Mouse (Mus musculus): ENCODE measurements around the gene Cdkl2. TPM values are rescaled to one million over a fixed set of nuclear protein-coding genes. Genes with fewer than 3 reads are reported as not detected.

The Cdkl2 gene
- polyA plus RNA-seq (2015; fragmentation: Nextera tagmentation; extraction: Ambion mirVana) = 2.1 and 2.7 TPM in 2 replicates

DNA sequence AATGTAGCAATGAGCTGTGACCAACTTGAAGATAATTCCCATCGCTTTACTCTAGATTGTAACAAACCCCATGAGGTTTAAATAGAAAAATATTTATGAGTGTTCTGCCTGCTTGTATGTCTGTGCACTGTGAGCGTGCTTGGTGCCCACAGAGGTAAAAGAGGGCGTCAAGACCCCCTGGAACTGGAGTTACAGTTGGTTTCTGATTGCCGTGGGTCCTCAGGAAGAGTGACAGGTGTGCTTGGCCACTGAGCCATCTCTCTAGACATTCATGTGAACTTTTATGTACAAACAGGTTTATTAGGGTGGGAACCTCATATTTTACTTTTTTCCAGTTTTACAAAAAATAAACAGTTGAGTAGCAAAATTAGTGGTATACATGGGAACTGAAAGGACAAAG, at the start of gene Cdkl2:
Gene Cdkl2 (minus strand): TSS at position 101 of the 400 bp plus-strand sequence.
- peak within 1 kb of the TSS; percentile 51 for H3K9ac ChIP-seq
- H3K36me3 ChIP-seq = no peaks in the 10 kb centered on the region
- no peaks in the 10 kb centered on the region for H3K9me3 ChIP-seq
- peak within 1 kb of the TSS; percentile 88 for H3K4me2 ChIP-seq
- peak within 1 kb of the TSS; percentile 76 for H3K4me3 ChIP-seq
- peak within 1 kb of the TSS; percentile 77 for H3K27ac ChIP-seq
- ATAC-seq (ENCODE audit: borderline replicate concordance, extremely low read depth, low FRiP score, low TSS enrichment) = no peak
- WGBS = 66% methylated on average over 4 of the region's 4 CpGs
- peaks cover 4% of the 10 kb centered on the region for H3K27me3 ChIP-seq
- H3K4me1 ChIP-seq = peaks cover 3% of the 10 kb centered on the region; the same call in 1 of the 2 replicates

DNA sequence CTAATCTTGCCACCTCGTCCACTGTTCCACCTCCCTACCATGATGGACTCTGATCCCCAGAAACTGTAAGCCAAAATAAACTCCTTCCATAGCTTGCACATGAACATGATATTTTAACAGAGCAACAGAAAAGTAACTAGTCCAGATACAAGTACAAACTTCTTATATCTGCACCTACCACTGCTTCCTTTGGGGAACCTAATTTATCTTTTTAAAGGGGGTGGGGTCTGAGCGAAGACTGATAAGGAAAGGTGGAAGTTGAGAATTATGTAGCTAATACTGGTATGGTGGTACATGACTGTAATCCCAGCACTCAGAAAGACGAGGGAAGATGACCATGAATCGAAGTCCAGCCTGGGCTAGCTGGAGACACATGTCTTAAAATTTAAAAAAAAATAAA, 43.8 kb upstream of the Cdkl2 start:
- Histone ChIP-seq H3K27me3 (no peaks in the 10 kb centered on the region), H3K36me3 (no peaks in the 10 kb centered on the region), H3K4me3 (no peak overlapping the region), H3K9ac (no peak overlapping the region), H3K27ac (no peak overlapping the region), H3K9me3 (no peaks in the 10 kb centered on the region), H3K4me1 (no peaks in the 10 kb centered on the region), H3K4me2 (no peak overlapping the region)
- 91% methylated on average over 4 of the region's 4 CpGs for WGBS
- ATAC-seq (ENCODE audit: borderline replicate concordance, extremely low read depth, low FRiP score, low TSS enrichment) = no peak

DNA sequence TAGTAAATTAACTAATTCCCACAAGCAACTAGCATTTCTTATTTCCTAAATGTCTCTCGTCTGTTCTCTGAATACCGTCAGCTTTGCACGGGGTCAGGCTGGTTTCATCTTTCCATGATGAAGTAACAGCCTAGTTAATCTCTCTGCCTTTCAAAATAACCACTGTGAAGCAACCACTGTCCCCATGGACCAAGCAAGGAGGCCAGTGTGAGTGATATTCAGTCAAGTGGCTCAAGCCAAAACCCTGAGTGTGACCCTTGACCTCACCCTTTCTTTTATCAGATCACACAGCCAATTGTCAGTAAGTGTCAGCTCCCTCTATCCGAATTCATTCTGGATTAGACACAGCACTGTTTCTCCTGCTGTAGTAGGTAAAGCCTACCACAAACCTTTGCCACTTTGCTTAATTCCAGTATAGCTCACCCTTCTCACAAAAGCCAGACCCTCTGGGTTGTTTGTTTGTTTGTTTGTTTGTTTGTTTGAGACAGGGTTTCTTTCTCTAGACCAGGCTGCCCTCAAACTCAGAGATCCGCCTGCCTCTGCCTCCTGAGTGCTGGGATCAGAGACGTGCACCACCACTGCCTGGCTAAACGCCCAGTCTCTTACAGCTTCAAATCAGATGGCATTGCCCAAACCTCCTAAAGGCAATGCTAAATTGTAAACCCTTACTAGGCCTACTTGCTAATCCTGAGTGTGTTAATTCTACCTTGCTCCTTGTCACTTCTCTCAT, 42.3 kb upstream of the Cdkl2 start:
- Histone ChIP-seq H3K36me3 (no peaks in the 10 kb centered on the region), H3K4me3 (no peak overlapping the region), H3K27ac (no peak overlapping the region), H3K9ac (no peak overlapping the region), H3K4me2 (no peak overlapping the region), H3K27me3 (no peaks in the 10 kb centered on the region), H3K9me3 (no peaks in the 10 kb centered on the region), H3K4me1 (peaks cover 14% of the 10 kb centered on the region)
- WGBS = 74% methylated on average over 7 of the region's 7 CpGs
- no peak for ATAC-seq (ENCODE audit: borderline replicate concordance, extremely low read depth, low FRiP score, low TSS enrichment)

DNA sequence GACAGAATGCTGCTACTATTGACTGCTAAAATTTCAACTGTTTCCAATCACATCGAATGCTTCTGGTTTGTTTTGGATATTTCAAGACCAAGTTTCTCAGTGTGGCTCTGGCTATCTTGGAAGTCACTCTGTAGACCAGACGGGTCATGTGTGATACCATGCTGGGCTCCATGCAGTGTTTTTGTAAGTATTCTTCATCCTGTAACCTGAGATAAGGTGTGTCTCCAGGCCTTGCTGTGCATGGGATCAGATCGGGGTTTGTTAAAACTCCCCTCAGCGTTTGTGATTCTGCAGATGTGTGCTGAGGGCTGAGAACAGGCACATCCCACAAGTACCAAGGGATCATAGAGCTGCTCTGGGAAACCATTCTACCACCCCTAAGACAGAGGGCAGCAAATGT, 41.6 kb upstream of the Cdkl2 start:
- Histone ChIP-seq H3K9ac (no peak overlapping the region), H3K4me2 (no peak overlapping the region), H3K4me1 (peaks cover 19% of the 10 kb centered on the region), H3K4me3 (no peak overlapping the region), H3K9me3 (no peaks in the 10 kb centered on the region), H3K27me3 (no peaks in the 10 kb centered on the region), H3K27ac (no peak overlapping the region), H3K36me3 (no peaks in the 10 kb centered on the region)
- 57% methylated on average over 4 of the region's 4 CpGs for WGBS
- no peak for ATAC-seq (ENCODE audit: borderline replicate concordance, extremely low read depth, low FRiP score, low TSS enrichment)

DNA sequence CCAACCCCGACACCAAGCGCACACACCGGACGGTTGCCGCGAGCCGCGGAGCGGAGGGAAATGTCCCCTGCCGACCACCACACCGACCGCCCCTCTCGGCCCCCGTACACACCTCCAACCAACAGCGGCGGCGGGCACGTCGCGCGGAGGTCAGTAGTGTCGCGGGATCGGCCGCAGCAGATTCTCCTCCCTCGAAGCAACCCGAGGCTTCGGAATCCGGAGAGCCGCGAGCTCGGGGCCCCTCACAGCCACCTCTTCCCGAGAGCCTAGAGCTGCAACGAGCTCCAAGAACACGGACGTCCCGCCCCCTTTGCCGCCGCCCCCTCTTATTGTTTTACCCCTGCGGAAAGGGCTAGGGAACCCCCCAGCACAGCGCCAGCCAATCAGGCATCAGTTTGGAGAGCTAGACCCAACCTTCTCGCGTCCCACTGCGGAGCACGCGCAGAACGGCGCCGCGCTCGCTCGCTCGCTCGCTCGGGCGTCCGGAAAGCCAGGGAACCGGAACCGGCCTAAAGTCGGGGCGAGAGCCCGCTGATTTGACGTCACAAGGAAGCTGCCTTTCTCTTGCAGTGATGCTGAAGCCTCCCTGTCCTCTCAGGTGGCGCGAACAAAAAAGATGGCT, 39.8 kb upstream of the Cdkl2 start, which contains the start of gene G3bp2:
Gene G3bp2 (minus strand): TSS at position 303 of the 622 bp plus-strand sequence.
- H3K4me2 ChIP-seq = peak within 1 kb of the TSS; percentile 53
- H3K36me3 ChIP-seq = no peaks in the 10 kb centered on the region
- peak within 1 kb of the TSS; percentile 84 for H3K4me3 ChIP-seq
- H3K4me1 ChIP-seq = peaks cover 28% of the 10 kb centered on the region
- no peaks in the 10 kb centered on the region for H3K9me3 ChIP-seq
- peak within 1 kb of the TSS; percentile 93 for H3K9ac ChIP-seq
- peak within 1 kb of the TSS; percentile 98 for H3K27ac ChIP-seq
- WGBS = under 1% methylated on average over 65 of the region's 65 CpGs
- no peaks in the 10 kb centered on the region for H3K27me3 ChIP-seq
- ATAC-seq (ENCODE audit: borderline replicate concordance, extremely low read depth, low FRiP score, low TSS enrichment) = peak; percentile 98

DNA sequence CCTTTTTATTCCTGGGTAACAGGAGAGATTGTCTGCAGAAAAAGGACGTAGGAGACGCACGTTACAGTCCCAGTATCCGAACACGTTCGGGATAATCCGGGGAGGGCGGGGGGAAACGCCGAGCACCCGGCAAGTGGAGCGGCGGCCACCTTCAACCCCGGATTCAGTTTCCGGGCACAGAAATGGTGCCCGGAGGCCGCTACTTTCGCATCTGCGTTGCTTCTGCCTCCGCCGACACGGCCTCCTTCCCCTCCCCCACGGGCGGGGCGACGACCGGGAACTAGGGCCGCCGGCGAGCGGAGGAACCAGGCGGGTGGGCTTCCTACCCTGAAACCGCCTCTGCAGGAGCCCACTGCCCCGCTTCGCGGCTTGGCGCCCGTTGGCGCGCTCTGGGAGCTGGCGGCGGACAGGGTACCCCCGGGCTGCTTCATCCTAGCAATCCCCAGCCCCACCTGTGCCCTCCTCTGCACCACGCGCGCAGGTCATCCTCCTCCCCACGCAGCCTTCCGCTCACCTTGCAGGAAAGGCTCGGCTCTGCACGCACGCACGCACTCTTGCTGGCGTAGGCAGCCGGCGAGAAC, 39.2 kb upstream of the Cdkl2 start:
- H3K4me1 ChIP-seq = peaks cover 28% of the 10 kb centered on the region
- peak overlapping the region; percentile 53 for H3K4me2 ChIP-seq
- WGBS = under 1% methylated on average over 54 of the region's 55 CpGs
- peak overlapping the region; percentile 93 for H3K9ac ChIP-seq
- no peaks in the 10 kb centered on the region for H3K36me3 ChIP-seq
- peak; percentile 66 for ATAC-seq (ENCODE audit: borderline replicate concordance, extremely low read depth, low FRiP score, low TSS enrichment)
- peak overlapping the region; percentile 98 for H3K27ac ChIP-seq
- peak overlapping the region; percentile 84 for H3K4me3 ChIP-seq
- no peaks in the 10 kb centered on the region for H3K9me3 ChIP-seq
- no peaks in the 10 kb centered on the region for H3K27me3 ChIP-seq

DNA sequence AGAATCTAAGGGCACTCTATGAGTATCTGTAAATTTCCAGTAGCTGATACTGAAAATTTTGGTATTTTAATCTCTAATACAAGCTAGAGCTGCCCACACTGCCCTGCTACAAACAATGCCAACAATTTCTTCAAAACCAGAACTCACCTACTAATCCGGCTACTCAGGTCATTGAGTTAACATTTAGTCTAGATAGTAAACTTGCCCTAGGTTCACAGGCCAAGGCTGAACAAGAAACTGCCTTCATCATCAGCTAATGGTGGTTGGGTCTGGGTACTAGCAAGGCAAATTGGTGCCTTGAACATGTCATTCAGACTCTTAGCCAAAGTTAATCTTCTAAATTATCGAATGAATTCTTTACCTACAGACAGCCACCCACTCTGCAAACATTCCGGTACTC, 37.6 kb upstream of the Cdkl2 start:
- H3K4me1 ChIP-seq = peaks cover 28% of the 10 kb centered on the region
- peak overlapping the region; percentile 84 for H3K4me3 ChIP-seq
- H3K9ac ChIP-seq = no peak overlapping the region
- H3K27ac ChIP-seq = no peak overlapping the region
- peak overlapping the region; percentile 53 for H3K4me2 ChIP-seq
- H3K36me3 ChIP-seq = no peaks in the 10 kb centered on the region
- 52% methylated on average over 3 of the region's 3 CpGs for whole genome bisulfite sequencing
- ATAC-seq (ENCODE audit: borderline replicate concordance, extremely low read depth, low FRiP score, low TSS enrichment) = no peak
- H3K9me3 ChIP-seq = no peaks in the 10 kb centered on the region
- H3K27me3 ChIP-seq = no peaks in the 10 kb centered on the region

DNA sequence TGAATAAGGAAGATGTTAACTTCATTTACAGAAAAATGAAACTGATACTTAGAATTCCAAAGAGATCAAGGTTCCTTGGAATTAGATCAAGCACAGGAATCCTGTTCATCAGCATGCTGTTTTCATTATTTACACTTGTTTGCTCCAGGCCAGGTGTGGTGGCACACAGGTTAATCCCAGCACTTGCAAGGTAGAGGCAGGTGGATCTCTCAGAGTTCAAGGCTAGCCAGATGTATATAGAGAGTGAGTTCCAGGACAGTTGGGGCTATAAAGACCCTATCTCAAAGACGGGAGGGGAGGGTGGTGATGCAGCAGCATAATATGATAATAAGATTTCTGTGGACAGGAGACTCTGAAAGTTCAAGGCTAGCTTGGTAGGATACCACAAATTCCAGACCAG, 36.7 kb upstream of the Cdkl2 start:
- no peak overlapping the region for H3K9ac ChIP-seq
- no peak overlapping the region for H3K4me3 ChIP-seq
- H3K4me2 ChIP-seq = no peak overlapping the region
- no peak overlapping the region for H3K27ac ChIP-seq
- H3K27me3 ChIP-seq = no peaks in the 10 kb centered on the region
- peaks cover 28% of the 10 kb centered on the region for H3K4me1 ChIP-seq
- no peaks in the 10 kb centered on the region for H3K36me3 ChIP-seq
- WGBS = 75% methylated on average over 1 of the region's 1 CpGs
- H3K9me3 ChIP-seq = no peaks in the 10 kb centered on the region
- ATAC-seq (ENCODE audit: borderline replicate concordance, extremely low read depth, low FRiP score, low TSS enrichment) = no peak

DNA sequence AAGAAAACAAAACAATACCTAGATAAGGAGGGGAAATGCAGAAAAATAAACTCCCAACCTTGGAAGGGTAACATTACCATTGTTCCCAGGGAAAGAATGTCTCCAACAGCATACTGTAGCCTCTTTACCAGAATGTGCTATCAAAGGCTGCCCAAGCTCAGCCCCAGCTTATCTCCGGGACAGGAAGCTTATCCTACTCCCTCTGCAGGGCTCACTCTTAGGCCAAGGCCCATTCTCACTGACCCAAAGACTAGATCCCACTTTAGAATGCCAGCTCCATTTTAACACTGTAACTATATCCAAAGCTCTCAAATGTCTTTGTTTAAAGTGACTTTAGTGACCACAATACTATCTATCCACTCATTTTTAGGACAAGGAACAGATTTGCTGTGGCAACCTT, 35.6 kb upstream of the Cdkl2 start:
- no peak overlapping the region for H3K4me2 ChIP-seq
- no peak overlapping the region for H3K9ac ChIP-seq
- H3K36me3 ChIP-seq = no peaks in the 10 kb centered on the region
- H3K27me3 ChIP-seq = no peaks in the 10 kb centered on the region
- H3K27ac ChIP-seq = no peak overlapping the region
- H3K4me3 ChIP-seq = no peak overlapping the region
- no peak for ATAC-seq (ENCODE audit: borderline replicate concordance, extremely low read depth, low FRiP score, low TSS enrichment)
- peaks cover 28% of the 10 kb centered on the region for H3K4me1 ChIP-seq
- WGBS = 44% methylated on average over 1 of the region's 1 CpGs
- no peaks in the 10 kb centered on the region for H3K9me3 ChIP-seq

DNA sequence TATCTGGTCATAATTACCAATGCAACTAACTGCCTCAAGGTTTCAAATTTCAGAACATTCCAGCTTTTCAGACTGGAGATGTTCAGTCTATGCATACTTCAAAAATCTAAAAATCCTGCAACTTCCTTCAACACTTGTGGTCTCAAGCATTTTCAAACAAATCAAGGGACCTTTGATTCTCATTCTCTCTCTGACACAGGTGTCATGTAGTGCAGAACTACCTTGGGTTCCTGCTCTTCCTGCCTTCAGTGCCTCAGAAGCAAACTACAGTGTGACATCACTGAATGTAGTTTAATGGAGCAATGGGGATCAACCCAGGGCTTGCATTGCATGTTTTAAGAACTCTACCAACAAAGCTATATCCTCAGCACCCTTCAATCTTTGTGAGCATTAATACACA, 35.1 kb upstream of the Cdkl2 start:
- no peaks in the 10 kb centered on the region for H3K36me3 ChIP-seq
- H3K4me1 ChIP-seq = peaks cover 28% of the 10 kb centered on the region
- H3K27me3 ChIP-seq = no peaks in the 10 kb centered on the region
- H3K9ac ChIP-seq = no peak overlapping the region
- no peak for ATAC-seq (ENCODE audit: borderline replicate concordance, extremely low read depth, low FRiP score, low TSS enrichment)
- H3K9me3 ChIP-seq = no peaks in the 10 kb centered on the region
- no peak overlapping the region for H3K27ac ChIP-seq
- no peak overlapping the region for H3K4me2 ChIP-seq
- H3K4me3 ChIP-seq = no peak overlapping the region

DNA sequence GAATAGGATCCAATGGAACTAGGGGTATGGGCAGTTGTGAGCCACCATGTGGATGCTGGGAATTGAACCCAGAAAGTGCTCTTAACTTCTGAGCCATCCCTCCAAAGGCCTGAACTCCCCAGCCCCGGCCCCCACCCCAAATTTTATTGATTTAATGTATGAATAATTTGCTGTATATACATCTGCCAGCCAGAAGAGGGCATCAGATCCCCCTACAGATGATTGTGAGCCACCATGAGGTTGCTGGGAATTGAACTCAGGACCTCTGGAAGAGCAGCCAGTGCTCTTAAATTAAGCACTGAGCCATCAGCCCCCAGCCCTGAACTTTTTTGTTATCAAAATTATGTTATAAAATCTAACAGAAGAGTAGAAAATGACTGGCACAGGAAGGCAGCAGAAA, 32.6 kb upstream of the Cdkl2 start:
- no peak overlapping the region for H3K4me2 ChIP-seq
- ATAC-seq (ENCODE audit: borderline replicate concordance, extremely low read depth, low FRiP score, low TSS enrichment) = no peak
- 71% methylated on average over 1 of the region's 1 CpGs for WGBS

DNA sequence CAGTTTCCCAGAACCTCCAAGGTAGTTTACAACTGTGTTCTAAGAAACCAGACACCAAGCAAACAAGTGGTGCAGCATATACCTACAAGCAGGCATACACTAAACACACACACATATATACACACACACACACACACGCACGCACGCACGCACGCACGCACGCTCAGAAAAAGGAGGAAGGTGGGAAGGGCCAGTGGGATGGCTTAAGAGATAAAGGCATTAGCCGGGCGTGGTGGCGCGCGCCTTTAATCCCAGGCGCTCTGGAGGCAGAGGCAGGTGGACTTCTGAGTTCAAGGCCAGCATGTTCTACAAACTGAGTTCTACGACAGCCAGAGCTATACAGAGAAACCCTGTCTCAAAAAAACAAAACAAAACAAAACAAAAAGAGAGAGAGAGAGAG, 30.4 kb upstream of the Cdkl2 start:
- Histone ChIP-seq H3K4me1 (0 out of 2 replicates have a peak, but pooled peaks cover under 1% of the 10 kb centered on the region), H3K27ac (no peak overlapping the region), H3K9ac (no peak overlapping the region), H3K9me3 (no peaks in the 10 kb centered on the region), H3K27me3 (no peaks in the 10 kb centered on the region), H3K4me3 (no peak overlapping the region), H3K4me2 (no peak overlapping the region), H3K36me3 (peaks cover 9% of the 10 kb centered on the region; the same call in 1 of the 2 replicates)
- no peak for ATAC-seq (ENCODE audit: borderline replicate concordance, extremely low read depth, low FRiP score, low TSS enrichment)
- WGBS = 88% methylated on average over 14 of the region's 14 CpGs

More for the DNA sequence above, 32.6 kb upstream of the Cdkl2 start:
- Histone ChIP-seq H3K27me3 (no peaks in the 10 kb centered on the region), H3K9me3 (no peaks in the 10 kb centered on the region), H3K4me1 (peaks cover 17% of the 10 kb centered on the region), H3K9ac (no peak overlapping the region), H3K36me3 (peaks cover 3% of the 10 kb centered on the region; the same call in 1 of the 2 replicates), H3K27ac (no peak overlapping the region), H3K4me3 (no peak overlapping the region)

All from lung, embryonic 15.5 days (tissue).